Mouse (Mus musculus) neural tube, embryonic 14.5 days (tissue): ENCODE results near the gene Spats1. TPM values are rescaled to one million over a fixed set of nuclear protein-coding genes. Genes with fewer than 3 reads are reported as not detected.

Experiments
- ATAC-seq: fragments of 200-750 bp; cut with Nextera tagmentation; 2 replicates; pipeline ENCODE4 v1.8.0; 2017; ENCODE audit warnings: low read depth, mild to moderate bottlenecking, moderate TSS enrichment, moderate library complexity
- H3K27ac ChIP-seq: fragments of 300-500 bp; sonication (generic); 2 replicates; pipeline ENCODE4 v1.5.1; 2014; ENCODE audit warnings: low read depth, mild to moderate bottlenecking, control low read depth, low read length, moderate library complexity, mixed read lengths
- H3K27me3 ChIP-seq: fragments of 300-500 bp; sonication (generic); 2 replicates; pipeline ENCODE4 v1.6.1; 2014; ENCODE audit warnings: low read length; ENCODE audit not compliant: control insufficient read depth, insufficient read depth
- H3K36me3 ChIP-seq: fragments of 300-500 bp; sonication (generic); 2 replicates; pipeline ENCODE4 v1.6.1; 2014; ENCODE audit warnings: low read length, mixed read lengths; ENCODE audit not compliant: control insufficient read depth, insufficient read depth
- H3K4me1 ChIP-seq: fragments of 300-500 bp; sonication (generic); 2 replicates; pipeline ENCODE4 v1.6.1; 2014; ENCODE audit warnings: low read length; ENCODE audit not compliant: control insufficient read depth, insufficient read depth
- H3K4me2 ChIP-seq: fragments of 300-500 bp; sonication (generic); 2 replicates; pipeline ENCODE4 v1.6.1; 2014; ENCODE audit warnings: mild to moderate bottlenecking, low read depth, low read length, control low read depth
- H3K4me3 ChIP-seq: fragments of 300-500 bp; sonication (generic); 2 replicates; pipeline ENCODE4 v1.5.1; 2014; ENCODE audit warnings: low read depth, low read length, control low read depth, mixed read lengths
- H3K9ac ChIP-seq: fragments of 300-500 bp; sonication (generic); replicated peaks from 2 replicates; pipeline ENCODE4 v1.6.1; 2014; ENCODE audit warnings: low read depth, mild to moderate bottlenecking, control low read depth, low read length, mixed read lengths
- H3K9me3 ChIP-seq: fragments of 300-500 bp; sonication (generic); 2 replicates; pipeline ENCODE4 v1.6.1; 2016; ENCODE audit warnings: low read length; ENCODE audit not compliant: control insufficient read depth
- WGBS: fragments of 180-500 bp; shearing (Covaris S2); extraction: QIAGEN DNeasy Blood & Tissue Kit; methylation state at CpG from one replicate; pipeline ENCODE4 v1.1.7; 2014; 5-methylcytosine and 5-hydroxymethylcytosine counted together
- polyA plus RNA-seq: library from polyadenylated mRNA; unstranded; fragments of >200 nt; fragmentation: Nextera tagmentation; extraction: Ambion mirVana; gene quantifications from 2 replicates; pipeline ENCODE4 v1.2.1, GENCODE M21; 2014

The Spats1 gene
- polyA plus RNA-seq, 1 experiment from 2014 or later = 2.8 TPM

DNA sequence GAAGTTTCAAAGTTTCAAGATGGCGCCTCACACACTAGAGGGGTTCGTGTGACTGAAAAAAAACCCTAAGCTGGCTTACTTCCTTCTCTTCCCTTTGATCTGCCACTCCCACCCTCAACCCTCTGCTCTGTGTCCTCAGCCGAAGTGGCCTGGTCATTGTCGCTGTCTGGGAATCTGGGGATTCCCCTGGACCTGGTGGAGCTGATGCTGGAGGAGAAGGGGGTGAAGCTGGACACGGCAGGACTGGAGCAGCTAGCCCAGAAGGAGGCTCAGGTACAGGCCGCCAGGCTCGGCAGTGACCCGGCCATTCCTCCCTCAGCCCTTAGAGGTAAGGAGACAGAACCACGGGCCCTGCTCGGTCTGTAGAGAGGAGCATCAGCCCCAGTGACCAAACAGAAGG is 40.6 kb upstream of the Spats1 start:
- H3K9me3 ChIP-seq = no peaks in the 10 kb centered on the region

GRCm38 (mm10) chr17:45515204-45515726 is 40.0 kb upstream of the Spats1 start:
- no peak for ATAC-seq
- 63% methylated on average over 15 of the region's 15 CpGs for WGBS
- Histone ChIP-seq H3K4me1 (no peaks in the 10 kb centered on the region), H3K9me3 (no peaks in the 10 kb centered on the region), H3K27me3 (no peaks in the 10 kb centered on the region), H3K27ac (no peak overlapping the region), H3K4me3 (no peak overlapping the region), H3K9ac (no peak overlapping the region), H3K36me3 (0 out of 2 replicates have a peak, but pooled peaks cover 4% of the 10 kb centered on the region), H3K4me2 (no peak overlapping the region)

More for the DNA sequence above, 40.6 kb upstream of the Spats1 start:
- Histone ChIP-seq H3K4me2 (no peak overlapping the region), H3K4me3 (no peak overlapping the region), H3K9ac (no peak overlapping the region), H3K4me1 (no peaks in the 10 kb centered on the region), H3K27me3 (no peaks in the 10 kb centered on the region), H3K36me3 (0 out of 2 replicates have a peak, but pooled peaks cover 4% of the 10 kb centered on the region), H3K27ac (no peak overlapping the region)
- ATAC-seq = no peak
- 87% methylated on average over 10 of the region's 10 CpGs for WGBS

- ATAC-seq = no peak
- no peaks in the 10 kb centered on the region for H3K4me1 ChIP-seq
- WGBS = 93% methylated on average over 4 of the region's 4 CpGs
- H3K36me3 ChIP-seq = peaks cover 8% of the 10 kb centered on the region; the same call in 1 of the 2 replicates
- no peak overlapping the region for H3K4me3 ChIP-seq
- H3K27ac ChIP-seq = no peak overlapping the region
- H3K4me2 ChIP-seq = no peak overlapping the region
- H3K27me3 ChIP-seq = no peaks in the 10 kb centered on the region
- no peak overlapping the region for H3K9ac ChIP-seq
- H3K9me3 ChIP-seq = no peaks in the 10 kb centered on the region
These were observed 36.5 kb upstream of the Spats1 start for GRCm38 (mm10) chr17:45511757-45512156.

DNA sequence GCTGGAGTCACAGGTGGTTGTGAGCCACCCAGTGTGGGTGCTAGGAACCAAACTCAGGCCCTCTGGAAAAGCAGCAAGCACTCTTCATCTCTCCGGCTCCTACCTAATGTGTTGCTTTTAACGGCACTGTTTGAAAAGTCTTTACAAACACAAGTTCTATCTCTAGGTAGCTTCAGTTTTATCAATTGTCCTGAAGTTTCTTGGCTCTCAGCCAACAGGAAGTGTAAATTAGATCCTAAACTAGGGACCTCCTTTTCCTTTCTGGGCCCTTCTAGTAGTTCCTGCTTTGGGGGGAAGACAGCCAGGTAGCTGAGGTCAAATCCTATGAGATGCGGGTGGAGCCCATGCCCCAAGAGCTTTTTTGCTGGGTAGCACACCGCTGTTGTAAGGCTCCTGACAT is 35.7 kb upstream of the Spats1 start:
- Histone ChIP-seq H3K27ac (no peak overlapping the region), H3K27me3 (no peaks in the 10 kb centered on the region), H3K36me3 (peaks cover 8% of the 10 kb centered on the region; the same call in 1 of the 2 replicates), H3K9me3 (no peaks in the 10 kb centered on the region), H3K9ac (no peak overlapping the region), H3K4me1 (no peaks in the 10 kb centered on the region), H3K4me3 (no peak overlapping the region), H3K4me2 (no peak overlapping the region)
- 96% methylated on average over 4 of the region's 4 CpGs for WGBS
- no peak for ATAC-seq

DNA sequence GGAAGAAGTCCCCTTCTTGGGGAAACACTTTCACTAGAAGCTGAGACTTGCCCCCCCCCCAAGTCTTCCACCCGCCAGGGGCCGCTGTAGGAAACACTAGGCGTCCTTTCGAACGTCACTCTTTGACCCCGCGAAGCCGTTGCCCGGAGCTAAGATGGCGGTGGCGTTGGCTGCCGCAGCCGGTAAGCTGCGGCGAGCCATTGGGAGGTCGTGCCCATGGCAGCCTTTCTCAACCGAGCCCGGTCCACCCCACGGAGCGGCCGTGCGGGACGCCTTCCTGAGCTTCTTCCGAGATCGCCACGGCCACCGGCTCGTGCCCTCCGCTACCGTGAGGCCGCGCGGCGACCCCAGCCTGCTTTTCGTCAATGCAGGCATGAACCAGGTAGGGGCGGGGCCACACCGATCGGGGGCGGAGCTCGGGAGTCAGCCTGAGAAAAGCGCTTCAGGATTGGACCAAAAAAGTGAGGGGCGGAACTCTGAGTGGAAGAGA is 31.5 kb upstream of the Spats1 start, which contains the start of gene Aars2:
Gene Aars2, plus strand, starts transcription at position 142 of the 490 bp plus-strand sequence.
- peak; percentile 95 for ATAC-seq
- H3K27me3 ChIP-seq = no peaks in the 10 kb centered on the region
- H3K27ac ChIP-seq = peak within 1 kb of the TSS; percentile 90
- H3K4me3 ChIP-seq = peak within 1 kb of the TSS; percentile 71
- peak within 1 kb of the TSS; percentile 27 for H3K4me2 ChIP-seq
- WGBS = under 1% methylated on average over 42 of the region's 42 CpGs
- no peaks in the 10 kb centered on the region for H3K9me3 ChIP-seq
- peak within 1 kb of the TSS; percentile 65 for H3K9ac ChIP-seq
- H3K4me1 ChIP-seq = no peaks in the 10 kb centered on the region
- peaks cover 8% of the 10 kb centered on the region; the same call in 1 of the 2 replicates for H3K36me3 ChIP-seq

GRCm38 (mm10) chr17:45505941-45506465 is 30.8 kb upstream of the Spats1 start:
- no peak overlapping the region for H3K27ac ChIP-seq
- H3K36me3 ChIP-seq = peaks cover 8% of the 10 kb centered on the region; the same call in 1 of the 2 replicates
- no peak overlapping the region for H3K4me3 ChIP-seq
- H3K9ac ChIP-seq = no peak overlapping the region
- no peaks in the 10 kb centered on the region for H3K9me3 ChIP-seq
- no peaks in the 10 kb centered on the region for H3K4me1 ChIP-seq
- H3K4me2 ChIP-seq = no peak overlapping the region
- ATAC-seq = no peak
- H3K27me3 ChIP-seq = no peaks in the 10 kb centered on the region
- 76% methylated on average over 6 of the region's 6 CpGs for whole genome bisulfite sequencing

- no peaks in the 10 kb centered on the region for H3K9me3 ChIP-seq
- no peak overlapping the region for H3K4me3 ChIP-seq
- no peaks in the 10 kb centered on the region for H3K27me3 ChIP-seq
- no peak overlapping the region for H3K9ac ChIP-seq
- no peak overlapping the region for H3K27ac ChIP-seq
- no peak overlapping the region for H3K4me2 ChIP-seq
- 65% methylated on average over 5 of the region's 5 CpGs for WGBS
- no peak for ATAC-seq
- no peaks in the 10 kb centered on the region for H3K36me3 ChIP-seq
- no peaks in the 10 kb centered on the region for H3K4me1 ChIP-seq
These were observed 28.2 kb upstream of the Spats1 start for GRCm38 (mm10) chr17:45503301-45503973.

DNA sequence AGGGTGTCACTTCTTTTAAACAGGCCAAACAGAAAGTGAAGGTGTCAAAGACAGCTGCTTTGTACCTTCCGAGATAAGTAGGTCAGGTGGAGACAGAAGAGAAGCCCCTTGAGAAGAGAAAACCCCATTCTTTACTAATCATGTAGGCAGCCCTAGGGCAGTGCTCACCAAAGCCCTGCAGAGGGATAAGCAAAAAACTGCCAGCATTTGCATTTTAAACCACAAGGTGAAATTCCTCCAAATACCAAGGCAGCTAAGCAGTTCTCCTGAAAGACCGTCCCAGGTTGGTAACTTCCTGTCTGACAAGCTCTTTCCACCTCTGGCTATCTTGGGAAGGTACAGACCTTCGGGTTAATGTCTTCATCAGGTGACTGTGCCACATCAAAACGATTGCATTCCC is 27.1 kb upstream of the Spats1 start:
- no peak for ATAC-seq
- 68% methylated on average over 4 of the region's 4 CpGs for WGBS
- H3K27ac ChIP-seq = no peak overlapping the region
- no peak overlapping the region for H3K9ac ChIP-seq
- no peak overlapping the region for H3K4me2 ChIP-seq
- no peaks in the 10 kb centered on the region for H3K27me3 ChIP-seq
- no peaks in the 10 kb centered on the region for H3K36me3 ChIP-seq
- H3K4me3 ChIP-seq = no peak overlapping the region
- no peaks in the 10 kb centered on the region for H3K4me1 ChIP-seq
- no peaks in the 10 kb centered on the region for H3K9me3 ChIP-seq

GRCm38 (mm10) chr17:45500981-45501380 is 25.8 kb upstream of the Spats1 start:
- Histone ChIP-seq H3K9me3 (no peaks in the 10 kb centered on the region), H3K27me3 (no peaks in the 10 kb centered on the region), H3K9ac (no peak overlapping the region), H3K36me3 (no peaks in the 10 kb centered on the region), H3K4me2 (no peak overlapping the region), H3K27ac (no peak overlapping the region), H3K4me1 (no peaks in the 10 kb centered on the region), H3K4me3 (no peak overlapping the region)
- WGBS = 19% methylated on average over 4 of the region's 4 CpGs
- ATAC-seq = no peak
